Mouse (Mus musculus): Measurements from ENCODE around the gene Nudt19. TPM values are rescaled to one million over a fixed set of nuclear protein-coding genes. Genes with fewer than 3 reads are reported as not detected.
"Not testable (repeated sequence)": the region's sequence is repeated elsewhere in the genome, so short reads cannot be mapped to it uniquely, and the experiment has no call there.

The Nudt19 gene
- polyA plus RNA-seq, 1 experiment = 43.0 TPM

GRCm38 (mm10) chr7:35582719-35583118 is 26.6 kb upstream of the Nudt19 start:
- no peaks in the 10 kb centered on the region for H3K9me3 ChIP-seq (replicated peaks; ENCODE audit: control insufficient read depth, insufficient read depth, low read length, poor library complexity, severe bottlenecking)
- no peak overlapping the region for H3K9ac ChIP-seq (ENCODE audit: low read depth, poor library complexity, severe bottlenecking)
- no peak for TF ChIP-seq EP300 (IDR thresholded peaks at IDR 0.05; ENCODE audit: insufficient read depth, low read depth, low read length)
- peak; percentile 66 for TF ChIP-seq CTCF (IDR thresholded peaks at IDR 0.05; ENCODE audit: low read depth, low read length)
- no peak for TF ChIP-seq POLR2A (IDR thresholded peaks at IDR 0.05; ENCODE audit: insufficient read depth, low read length)
- H3K27me3 ChIP-seq (ENCODE audit: control insufficient read depth, insufficient read depth, low read length, poor library complexity, severe bottlenecking) = no peaks in the 10 kb centered on the region
- no peak overlapping the region for H3K27ac ChIP-seq (ENCODE audit: insufficient read depth, low read length)
- H3K36me3 ChIP-seq (ENCODE audit: control insufficient read depth, insufficient read depth, low read length, poor library complexity, severe bottlenecking) = no peaks in the 10 kb centered on the region
- no peak overlapping the region for H3K4me3 ChIP-seq (ENCODE audit: low read depth, low read length)
- H3K4me1 ChIP-seq (ENCODE audit: control insufficient read depth, insufficient read depth, low read length) = no peaks in the 10 kb centered on the region

DNA sequence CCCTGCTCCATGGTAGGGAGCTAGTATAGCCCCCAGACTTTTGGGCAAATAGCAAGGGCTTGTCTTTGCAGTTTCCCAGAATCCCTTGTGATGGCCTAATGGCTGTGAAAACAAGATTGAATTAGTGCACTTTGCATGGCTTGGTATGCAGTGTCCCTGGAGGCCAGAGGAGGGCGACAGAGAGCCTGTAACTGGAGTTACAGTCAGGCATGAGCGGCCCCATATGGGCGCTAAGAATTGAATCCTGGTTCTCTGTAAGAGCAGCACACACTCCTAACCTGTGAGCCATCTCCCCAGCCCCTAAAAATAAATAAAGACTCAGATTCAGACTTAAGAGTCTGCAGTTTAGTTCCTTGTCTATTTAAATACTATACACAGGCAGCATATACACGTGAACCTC is 23.7 kb upstream of the Nudt19 start:
- TF ChIP-seq EP300 (IDR thresholded peaks at IDR 0.05; ENCODE audit: insufficient read depth, low read depth, low read length) = no peak
- TF ChIP-seq CTCF (IDR thresholded peaks at IDR 0.05; ENCODE audit: low read depth, low read length) = peak; percentile 88
- H3K9me3 ChIP-seq (replicated peaks; ENCODE audit: control insufficient read depth, insufficient read depth, low read length, poor library complexity, severe bottlenecking) = no peaks in the 10 kb centered on the region
- H3K9ac ChIP-seq (ENCODE audit: low read depth, poor library complexity, severe bottlenecking) = no peak overlapping the region
- no peaks in the 10 kb centered on the region for H3K27me3 ChIP-seq (ENCODE audit: control insufficient read depth, insufficient read depth, low read length, poor library complexity, severe bottlenecking)
- H3K4me3 ChIP-seq (ENCODE audit: low read depth, low read length) = no peak overlapping the region
- H3K27ac ChIP-seq (ENCODE audit: insufficient read depth, low read length) = no peak overlapping the region
- H3K4me1 ChIP-seq (ENCODE audit: control insufficient read depth, insufficient read depth, low read length) = no peaks in the 10 kb centered on the region
- no peaks in the 10 kb centered on the region for H3K36me3 ChIP-seq (ENCODE audit: control insufficient read depth, insufficient read depth, low read length, poor library complexity, severe bottlenecking)

- not testable (repeated sequence) for H3K9ac ChIP-seq (ENCODE audit: low read depth, poor library complexity, severe bottlenecking); H3K4me1 ChIP-seq (ENCODE audit: control insufficient read depth, insufficient read depth, low read length); H3K36me3 ChIP-seq (ENCODE audit: control insufficient read depth, insufficient read depth, low read length, poor library complexity, severe bottlenecking); H3K27ac ChIP-seq (ENCODE audit: insufficient read depth, low read length); H3K27me3 ChIP-seq (ENCODE audit: control insufficient read depth, insufficient read depth, low read length, poor library complexity, severe bottlenecking); H3K4me3 ChIP-seq (ENCODE audit: low read depth, low read length)
- H3K9me3 ChIP-seq (replicated peaks; ENCODE audit: control insufficient read depth, insufficient read depth, low read length, poor library complexity, severe bottlenecking) = peaks cover 11% of the 10 kb centered on the region
These were observed 14.8 kb upstream of the Nudt19 start for GRCm38 (mm10) chr7:35570883-35571282.

DNA sequence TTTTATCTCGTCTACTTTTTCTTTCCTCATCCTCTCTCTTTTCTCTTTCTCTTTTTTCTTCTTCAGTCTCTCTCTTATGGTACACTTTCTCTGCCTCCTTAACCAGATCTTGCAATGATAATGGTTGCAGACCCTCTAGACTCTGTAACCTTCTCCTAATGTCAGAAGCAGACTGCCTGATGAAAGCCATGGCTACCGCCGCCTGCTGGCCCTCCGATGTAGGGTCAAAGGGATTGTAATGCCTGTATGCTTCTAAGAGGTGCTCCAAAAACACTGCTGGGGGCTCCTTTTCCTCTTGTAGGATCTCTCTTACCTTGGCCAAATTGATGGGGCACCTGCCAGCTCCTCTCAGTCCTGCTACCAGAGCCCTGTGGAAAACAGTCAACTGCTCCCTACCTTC is 13.6 kb upstream of the Nudt19 start:
- H3K27ac ChIP-seq (ENCODE audit: insufficient read depth, low read length); H3K36me3 ChIP-seq (ENCODE audit: control insufficient read depth, insufficient read depth, low read length, poor library complexity, severe bottlenecking); H3K9ac ChIP-seq (ENCODE audit: low read depth, poor library complexity, severe bottlenecking); H3K4me1 ChIP-seq (ENCODE audit: control insufficient read depth, insufficient read depth, low read length); H3K27me3 ChIP-seq (ENCODE audit: control insufficient read depth, insufficient read depth, low read length, poor library complexity, severe bottlenecking); H3K4me3 ChIP-seq (ENCODE audit: low read depth, low read length): not testable (repeated sequence)
- peaks cover 11% of the 10 kb centered on the region for H3K9me3 ChIP-seq (replicated peaks; ENCODE audit: control insufficient read depth, insufficient read depth, low read length, poor library complexity, severe bottlenecking)

GRCm38 (mm10) chr7:35565965-35566364 is 9.9 kb upstream of the Nudt19 start:
- not testable (repeated sequence) for H3K36me3 ChIP-seq (ENCODE audit: control insufficient read depth, insufficient read depth, low read length, poor library complexity, severe bottlenecking); H3K27ac ChIP-seq (ENCODE audit: insufficient read depth, low read length); H3K4me1 ChIP-seq (ENCODE audit: control insufficient read depth, insufficient read depth, low read length); H3K27me3 ChIP-seq (ENCODE audit: control insufficient read depth, insufficient read depth, low read length, poor library complexity, severe bottlenecking); H3K9ac ChIP-seq (ENCODE audit: low read depth, poor library complexity, severe bottlenecking); H3K4me3 ChIP-seq (ENCODE audit: low read depth, low read length)
- H3K9me3 ChIP-seq (replicated peaks; ENCODE audit: control insufficient read depth, insufficient read depth, low read length, poor library complexity, severe bottlenecking) = peaks cover 11% of the 10 kb centered on the region

DNA sequence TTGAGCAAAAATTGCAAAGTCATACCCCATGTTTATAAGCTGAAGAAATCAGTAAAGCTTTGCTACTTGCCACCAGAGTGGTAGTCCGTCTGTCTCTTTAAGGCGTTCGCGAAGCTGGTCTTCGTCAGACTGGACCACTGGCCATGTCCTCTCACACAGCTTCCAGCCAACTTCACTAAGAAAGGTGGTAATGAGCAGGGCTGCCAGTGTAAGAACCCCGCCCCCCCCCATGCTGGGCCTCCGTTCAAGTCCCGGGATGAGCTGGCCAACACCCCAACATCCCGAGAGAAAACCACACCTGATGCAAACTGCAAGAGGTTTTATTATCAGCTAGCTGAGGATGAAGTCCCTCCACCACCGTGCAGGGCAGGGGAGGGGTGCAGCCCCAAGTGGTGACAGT is 8.8 kb upstream of the Nudt19 start:
- H3K36me3 ChIP-seq (ENCODE audit: control insufficient read depth, insufficient read depth, low read length, poor library complexity, severe bottlenecking); H3K27me3 ChIP-seq (ENCODE audit: control insufficient read depth, insufficient read depth, low read length, poor library complexity, severe bottlenecking); H3K4me1 ChIP-seq (ENCODE audit: control insufficient read depth, insufficient read depth, low read length); H3K9me3 ChIP-seq (replicated peaks; ENCODE audit: control insufficient read depth, insufficient read depth, low read length, poor library complexity, severe bottlenecking); H3K9ac ChIP-seq (ENCODE audit: low read depth, poor library complexity, severe bottlenecking); H3K27ac ChIP-seq (ENCODE audit: insufficient read depth, low read length); H3K4me3 ChIP-seq (ENCODE audit: low read depth, low read length): not testable (repeated sequence)

DNA sequence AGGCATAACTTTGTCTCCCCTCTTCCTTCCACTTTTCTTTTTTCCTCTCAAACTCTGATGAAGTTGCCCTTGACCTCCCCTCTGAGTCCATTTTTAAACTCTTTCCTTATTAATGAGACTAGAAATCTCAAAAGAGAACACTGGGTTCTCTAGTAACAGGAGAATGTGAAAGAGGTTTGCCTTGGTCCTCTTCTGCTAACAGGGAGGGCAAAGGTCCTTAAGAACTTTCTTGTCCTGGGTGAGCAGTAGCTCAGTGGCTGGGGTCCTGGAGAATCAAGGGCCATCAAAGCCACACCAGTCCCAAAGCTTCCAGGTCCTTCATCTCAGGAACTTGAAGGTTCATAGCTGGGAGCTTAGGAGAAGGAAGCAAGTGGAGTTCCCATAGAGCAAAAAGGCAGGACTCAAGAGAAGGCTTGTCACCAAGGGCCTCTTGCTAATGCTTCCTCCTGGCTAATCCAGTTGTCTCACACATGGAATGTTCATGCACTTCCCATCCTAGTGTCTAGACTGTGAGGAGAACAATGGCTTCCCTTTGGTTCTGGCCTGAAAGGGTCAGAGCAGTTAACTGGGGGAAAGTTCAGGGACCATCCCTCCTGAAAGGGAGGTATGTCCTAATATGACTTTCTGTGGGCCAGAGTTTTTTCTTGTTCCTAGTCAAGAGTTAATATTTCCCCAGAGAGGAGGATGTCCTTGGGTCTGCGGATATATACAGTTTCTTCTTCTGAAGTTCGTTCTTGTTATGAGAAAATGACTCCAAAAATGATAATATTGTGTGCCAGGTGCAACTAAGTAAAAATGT is 8.2 kb upstream of the Nudt19 start:
- Histone ChIP-seq H3K9me3 (replicated peaks; ENCODE audit: control insufficient read depth, insufficient read depth, low read length, poor library complexity, severe bottlenecking) (peaks cover 5% of the 10 kb centered on the region; the same call in 1 of the 2 replicates), H3K27ac (ENCODE audit: insufficient read depth, low read length) (no peak overlapping the region), H3K36me3 (ENCODE audit: control insufficient read depth, insufficient read depth, low read length, poor library complexity, severe bottlenecking) (no peaks in the 10 kb centered on the region), H3K9ac (ENCODE audit: low read depth, poor library complexity, severe bottlenecking) (no peak overlapping the region), H3K4me1 (ENCODE audit: control insufficient read depth, insufficient read depth, low read length) (peaks cover 5% of the 10 kb centered on the region), H3K4me3 (ENCODE audit: low read depth, low read length) (no peak overlapping the region), H3K27me3 (ENCODE audit: control insufficient read depth, insufficient read depth, low read length, poor library complexity, severe bottlenecking) (no peaks in the 10 kb centered on the region)
- TF ChIP-seq EP300 (IDR thresholded peaks at IDR 0.05; ENCODE audit: insufficient read depth, low read depth, low read length) = no peak
- no peak for TF ChIP-seq POLR2A (IDR thresholded peaks at IDR 0.05; ENCODE audit: insufficient read depth, low read length)
- TF ChIP-seq CTCF (IDR thresholded peaks at IDR 0.05; ENCODE audit: low read depth, low read length) = no peak

All from ES-Bruce4 (cell line).